Mouse (Mus musculus) bone marrow macrophage, adult 2 months (primary cell): ENCODE results near the gene Hcrt. TPM values are rescaled to one million over a fixed set of nuclear protein-coding genes. Genes with fewer than 3 reads are reported as not detected.

Experiments
- H3K27ac ChIP-seq: 2 replicates; pipeline ENCODE4 v1.5.1; 2012; ENCODE audit warnings: low read depth, low read length; ENCODE audit not compliant: insufficient read depth
- H3K4me1 ChIP-seq: 2 replicates; pipeline ENCODE4 v1.6.1; 2012; ENCODE audit warnings: low read length; ENCODE audit not compliant: control insufficient read depth, insufficient read depth
- H3K4me3 ChIP-seq: 2 replicates; pipeline ENCODE4 v1.5.1; 2012; ENCODE audit warnings: mild to moderate bottlenecking, low read length, moderate library complexity; ENCODE audit not compliant: insufficient read depth
- CTCF ChIP-seq: IDR thresholded peaks from 2 replicates; pipeline ENCODE4 v1.5.1; 2012; ENCODE audit warnings: low read depth, mild to moderate bottlenecking, low read length, moderate library complexity
- POLR2A ChIP-seq: IDR thresholded peaks from 2 replicates; pipeline ENCODE4 v1.6.1; 2012; ENCODE audit warnings: mild to moderate bottlenecking, low read depth, low read length, borderline replicate concordance
- polyA plus RNA-seq: library from polyadenylated mRNA; stranded (reverse); fragments of >200 nt; gene quantifications from 2 replicates; pipeline ENCODE4 v1.2.4, GENCODE M21; 2012; ENCODE audit not compliant: missing spikeins, insufficient read depth, insufficient read length

Hcrt gene
- polyA plus RNA-seq, 1 experiment, result not detected

DNA sequence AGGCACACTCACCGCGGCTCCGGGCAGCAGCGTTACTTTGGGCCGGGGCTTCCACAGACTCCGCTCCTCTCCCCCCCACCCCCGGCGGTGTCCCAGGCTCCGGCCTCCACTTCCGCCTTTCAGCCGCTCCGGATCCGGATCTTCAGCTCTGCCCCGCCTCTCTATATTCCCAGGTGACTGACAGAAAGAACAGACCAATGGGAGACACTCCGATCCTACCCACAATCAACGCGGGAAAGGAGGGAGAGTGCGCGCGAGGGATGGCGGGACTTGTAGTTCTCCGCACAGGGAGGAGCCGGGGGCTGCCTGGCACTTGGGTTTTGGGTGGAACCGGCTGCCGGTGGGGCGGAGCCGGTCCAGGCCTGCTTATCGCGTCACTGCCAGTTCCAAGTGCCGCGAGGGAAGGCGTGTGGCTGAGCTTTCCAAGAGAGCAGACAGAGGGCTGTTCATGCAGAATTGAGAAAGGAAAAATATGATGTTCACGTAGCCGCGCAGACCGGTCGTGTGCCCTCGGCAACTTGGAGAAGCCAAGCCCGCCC is 24.6 kb downstream of the Hcrt start, which contains the start of gene Rab5c:
Gene Rab5c (minus strand): TSS at position 150 of the 539 bp plus-strand sequence.
- TF ChIP-seq CTCF, result no peak
- TF ChIP-seq POLR2A, result no peak
- H3K4me3 ChIP-seq, result peak within 1 kb of the TSS; percentile 93
- peaks cover 20% of the 10 kb centered on the region for H3K4me1 ChIP-seq
- peak within 1 kb of the TSS; percentile 80 for H3K27ac ChIP-seq

DNA sequence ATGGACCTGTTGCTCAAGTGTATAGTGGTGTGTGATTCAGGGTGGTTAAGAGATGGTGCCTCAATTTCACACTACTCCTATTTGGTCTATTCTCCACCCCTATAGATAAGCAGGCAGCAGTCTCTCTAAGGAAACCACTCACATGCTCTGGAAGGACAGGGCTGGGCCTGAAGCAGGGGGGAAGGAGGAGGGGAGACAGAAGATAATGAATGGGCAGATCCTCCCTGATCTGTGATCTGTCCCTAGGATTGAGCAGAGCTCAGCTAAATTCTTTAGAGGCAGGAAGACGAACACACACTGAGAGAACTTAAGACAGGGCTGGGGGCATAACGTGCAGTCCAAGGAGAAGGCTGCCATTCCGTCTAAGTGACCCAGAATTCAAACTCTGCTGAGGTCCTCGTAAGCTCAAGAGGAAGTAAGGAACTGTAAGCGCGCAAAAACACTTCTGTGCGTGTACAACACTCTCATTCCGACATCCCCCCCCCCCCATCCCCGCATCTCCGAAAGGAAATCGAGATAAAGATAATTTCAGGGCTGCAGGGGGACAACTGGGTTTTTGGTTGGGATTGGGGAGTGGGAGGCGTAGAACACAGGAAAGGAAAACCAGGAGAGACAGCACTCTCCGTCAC is 25.5 kb downstream of the Hcrt start:
- Histone ChIP-seq H3K27ac (peak overlapping the region; percentile 80), H3K4me3 (peak overlapping the region; percentile 93), H3K4me1 (peaks cover 26% of the 10 kb centered on the region)
- TF ChIP-seq CTCF (no peak), POLR2A (no peak)

DNA sequence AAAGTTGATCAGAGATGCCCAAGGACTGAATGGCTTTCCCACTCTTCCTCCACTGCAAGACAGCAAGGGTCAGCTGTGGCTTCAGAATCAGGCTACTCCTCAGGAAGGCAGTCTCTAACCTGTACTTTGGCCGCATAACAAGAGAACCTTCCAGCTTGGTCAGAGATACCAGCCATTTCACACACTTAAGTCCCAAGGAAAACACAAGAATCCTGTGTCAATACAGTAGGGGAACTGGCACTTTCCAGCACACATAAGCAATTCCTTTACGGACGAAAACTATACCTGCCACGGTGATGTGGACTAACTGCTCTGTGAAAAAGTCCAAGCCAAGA is 26.0 kb downstream of the Hcrt start:
- H3K4me1 ChIP-seq, result peaks cover 28% of the 10 kb centered on the region
- H3K4me3 ChIP-seq, result peak overlapping the region; percentile 93
- no peak for TF ChIP-seq CTCF
- TF ChIP-seq POLR2A, result no peak
- peak overlapping the region; percentile 80 for H3K27ac ChIP-seq

DNA sequence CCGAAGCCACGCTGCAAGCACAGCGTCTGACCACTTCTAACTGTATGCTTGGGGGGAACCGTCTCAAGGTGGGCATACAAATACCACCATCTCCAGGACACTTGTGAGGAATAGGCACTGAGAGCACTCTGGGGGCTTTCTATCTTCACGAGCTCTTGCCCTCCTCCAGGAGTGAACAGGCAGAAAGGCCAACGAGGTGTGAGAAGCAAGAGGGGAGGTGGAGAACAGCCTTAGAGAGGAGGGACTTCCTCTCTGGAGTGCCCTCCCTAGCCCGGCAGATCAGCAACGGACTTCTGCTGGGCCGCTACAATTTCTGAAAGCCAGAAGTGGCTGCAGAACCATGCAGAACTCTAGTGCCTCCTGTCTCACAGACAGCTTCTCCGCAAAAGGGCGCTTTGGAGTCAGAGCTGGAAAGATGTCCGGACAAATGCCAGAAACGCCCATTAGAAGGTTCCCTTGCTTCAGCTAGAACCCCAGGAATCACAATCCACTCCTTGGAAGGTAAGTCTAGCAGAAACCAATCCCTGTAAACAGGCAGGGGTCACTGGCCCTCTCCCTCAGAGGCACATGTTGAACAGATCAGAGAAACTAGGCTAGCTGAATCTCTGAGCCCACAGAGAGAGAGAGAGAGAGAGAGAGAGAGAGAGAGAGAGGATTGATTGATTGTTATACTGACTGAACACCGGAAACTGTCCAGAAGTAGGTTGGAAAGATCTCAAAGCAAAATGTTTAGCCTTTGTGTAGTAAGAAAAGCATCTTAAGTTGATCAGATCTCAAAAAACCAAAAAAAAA is 26.6 kb downstream of the Hcrt start:
- Histone ChIP-seq H3K27ac (peak overlapping the region; percentile 80), H3K4me3 (peak overlapping the region; percentile 93), H3K4me1 (peaks cover 34% of the 10 kb centered on the region)
- TF ChIP-seq CTCF, result no peak
- TF ChIP-seq POLR2A, result no peak

DNA sequence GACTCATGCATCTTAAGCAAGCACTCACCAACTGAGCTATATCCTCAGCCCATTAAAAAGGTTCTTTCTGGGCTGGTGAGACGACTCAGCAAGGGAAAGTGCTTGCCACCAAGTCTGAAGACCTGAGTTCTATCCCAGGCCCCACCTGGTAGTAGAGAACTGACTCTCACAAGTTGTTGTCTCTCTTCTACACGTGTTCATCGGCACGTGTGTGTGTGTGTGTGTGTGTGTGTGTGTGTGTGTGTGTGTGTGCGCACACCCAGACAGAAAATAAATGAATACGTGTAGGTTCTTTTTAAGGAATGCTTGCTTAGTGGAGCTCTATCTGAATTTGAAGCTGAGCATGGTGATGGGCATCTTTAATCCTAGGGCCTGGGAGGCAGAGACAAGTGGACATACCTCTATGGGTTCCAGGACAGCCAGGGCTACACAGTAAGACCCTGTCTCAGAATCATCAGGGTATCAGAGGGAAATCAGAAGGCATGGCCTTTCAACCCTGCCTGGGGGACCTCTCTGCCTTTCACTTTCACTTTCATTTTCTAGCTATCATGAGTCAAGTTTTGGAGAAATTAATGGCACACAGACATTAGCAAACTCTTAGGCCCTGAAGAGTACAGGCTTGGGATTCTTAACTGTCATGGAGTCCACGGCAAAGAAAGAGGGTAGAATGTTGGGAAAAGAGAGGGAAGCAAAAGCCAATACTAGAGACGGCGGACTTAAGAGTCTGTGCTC is 27.4 kb downstream of the Hcrt start:
- H3K4me1 ChIP-seq, result peaks cover 40% of the 10 kb centered on the region
- H3K27ac ChIP-seq, result peak overlapping the region; percentile 21
- peak overlapping the region; percentile 93 for H3K4me3 ChIP-seq
- no peak for TF ChIP-seq POLR2A
- no peak for TF ChIP-seq CTCF

DNA sequence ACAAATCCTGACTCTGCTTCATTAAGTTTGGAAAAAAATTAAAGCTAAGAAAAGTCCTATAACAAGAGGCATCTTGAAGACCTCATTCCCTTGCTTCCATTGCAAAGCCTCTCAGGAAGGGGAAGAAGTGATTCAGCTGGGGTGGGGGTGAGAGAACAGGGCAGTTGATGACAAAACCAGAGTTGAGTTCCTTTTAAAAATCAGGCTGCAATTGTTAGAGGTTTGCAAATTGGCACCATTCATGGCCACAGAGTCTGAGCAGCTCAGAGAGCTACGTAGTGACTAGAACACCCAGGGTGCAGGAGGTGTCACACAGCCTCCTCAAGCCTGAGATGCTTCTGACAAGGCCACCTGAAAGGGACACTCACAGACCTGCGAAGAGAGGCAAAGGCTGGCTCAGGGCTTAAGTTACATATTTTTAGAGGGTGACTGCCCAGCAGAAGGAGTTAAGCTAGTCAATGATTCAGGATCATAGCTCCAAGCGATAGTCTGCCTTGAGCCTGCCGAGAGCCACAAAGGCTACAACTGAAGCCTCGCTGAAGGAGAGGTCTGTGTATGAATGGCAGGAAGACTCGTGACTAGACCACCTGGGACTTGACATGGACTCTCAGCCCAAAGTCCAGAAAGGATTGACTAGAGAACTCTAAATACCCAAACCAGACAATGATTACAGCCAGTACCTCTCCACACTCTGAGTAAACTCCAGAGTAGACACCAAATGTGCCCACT is 32.1 kb downstream of the Hcrt start:
- peak overlapping the region; percentile 25 for H3K27ac ChIP-seq
- H3K4me1 ChIP-seq, result peaks cover 56% of the 10 kb centered on the region

DNA sequence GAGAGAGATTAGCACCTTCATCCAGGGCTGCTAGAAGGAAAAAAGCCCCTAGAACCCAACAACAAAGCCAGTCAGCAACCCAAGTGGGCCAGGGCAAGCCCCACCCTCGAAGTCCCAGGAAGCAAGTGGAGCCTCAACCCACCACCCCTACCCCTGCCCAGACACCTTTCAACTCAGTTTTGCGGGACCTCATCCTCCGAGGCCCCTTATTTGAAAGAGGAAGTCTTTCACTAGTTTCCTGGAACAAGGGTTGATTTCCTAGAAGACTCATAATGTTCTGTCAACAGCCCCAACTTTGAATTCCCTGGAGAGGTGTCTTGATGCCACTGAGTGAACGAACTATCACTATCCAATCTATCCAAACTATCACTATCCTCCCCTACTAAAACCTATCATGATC is 32.8 kb downstream of the Hcrt start:
- TF ChIP-seq POLR2A, result no peak
- TF ChIP-seq CTCF, result no peak
- Histone ChIP-seq H3K4me1 (peaks cover 55% of the 10 kb centered on the region), H3K27ac (no peak overlapping the region), H3K4me3 (no peak overlapping the region)

More for the DNA sequence above, 32.1 kb downstream of the Hcrt start:
- TF ChIP-seq POLR2A (no peak), CTCF (no peak)
- H3K4me3 ChIP-seq, result no peak overlapping the region

DNA sequence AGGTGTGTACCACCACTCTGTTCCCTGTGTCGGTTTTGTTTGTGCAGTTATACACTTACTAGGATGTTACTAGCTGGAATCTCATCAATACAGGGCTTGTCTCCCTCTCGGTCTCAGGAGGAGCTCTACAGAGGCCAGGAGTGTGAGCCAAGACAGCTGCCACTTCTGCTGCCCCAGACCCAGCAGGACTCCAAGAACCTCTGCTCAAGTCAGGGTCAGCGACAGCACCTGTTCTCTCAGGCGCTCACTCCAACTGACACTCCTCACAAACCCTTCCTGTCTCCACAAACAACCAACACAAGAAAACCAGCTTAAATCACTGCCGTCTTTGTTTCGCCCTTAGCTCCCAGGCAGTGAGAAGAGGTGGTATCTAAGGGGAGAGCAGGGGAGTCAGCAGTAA is 34.1 kb downstream of the Hcrt start:
- Histone ChIP-seq H3K4me3 (no peak overlapping the region), H3K4me1 (peaks cover 62% of the 10 kb centered on the region), H3K27ac (no peak overlapping the region)
- no peak for TF ChIP-seq POLR2A
- TF ChIP-seq CTCF, result no peak

DNA sequence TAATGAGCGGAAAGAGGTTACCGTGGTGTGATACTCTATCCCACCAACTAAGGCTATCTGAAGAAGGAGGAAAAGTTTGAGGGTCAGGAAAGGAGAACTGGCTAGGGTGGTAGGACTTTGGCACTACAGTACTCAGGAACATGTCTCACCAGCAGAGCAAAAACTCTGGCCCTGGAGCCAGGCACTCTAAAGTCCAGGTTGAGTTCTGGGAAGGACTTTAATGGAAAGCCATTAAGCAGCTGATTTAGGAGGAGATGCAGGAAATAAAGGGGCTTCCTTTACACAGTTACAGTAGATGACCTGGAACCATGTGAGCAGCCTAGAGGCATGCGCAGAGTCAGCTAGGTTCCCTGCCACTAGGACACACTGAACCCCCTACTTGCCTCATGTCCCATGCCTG is 35.5 kb downstream of the Hcrt start:
- Histone ChIP-seq H3K27ac (no peak overlapping the region), H3K4me3 (no peak overlapping the region), H3K4me1 (peaks cover 65% of the 10 kb centered on the region)
- TF ChIP-seq POLR2A, result no peak
- TF ChIP-seq CTCF, result no peak
